9 mouse cellular contexts compared by ENCODE assay signal in genomic region chr16:18383045-18383726, GRCm38 (mm10). TPM values are rescaled to one million over a fixed set of nuclear protein-coding genes. Genes with fewer than 3 reads are reported as not detected.
DNase-seq lines count a peak whose midpoint lies in the region; ATAC-seq and TF ChIP-seq lines count a peak whose summit lies in the region.
"Had no signal": no experiment of that assay in that cellular context is flagged by ENCODE, and none has a peak within 500 bp of the region (broad histone marks: within the 10 kb centered on the region; RNA-seq: fewer than 3 reads in every experiment).

No protein-coding gene starts in this region.

- H3K4me3 ChIP-seq in forebrain, embryonic 12.5 days (replicated peaks): no peak overlapping the region
- no peak overlapping the region for H3K4me3 ChIP-seq in forebrain, embryonic 11.5 days (ENCODE audit: low read depth, low read length)
- no peak overlapping the region for H3K4me3 ChIP-seq in midbrain, embryonic 16.5 days (ENCODE audit: low read depth, low read length)
- H3K4me3 ChIP-seq in midbrain, embryonic 11.5 days (ENCODE audit: low read depth, low read length): no peak overlapping the region
- H3K4me3 ChIP-seq in liver, postnatal 0 days (ENCODE audit: low read depth, low read length): no peak overlapping the region

- ATAC-seq in forebrain, embryonic 12.5 days (ENCODE audit: low FRiP score): no peak
- no peak for ATAC-seq in forebrain, embryonic 11.5 days (replicated peaks; ENCODE audit: low FRiP score)
- no peak for ATAC-seq in midbrain, embryonic 16.5 days
- ATAC-seq in midbrain, embryonic 11.5 days (ENCODE audit: low FRiP score): no peak
- ATAC-seq in liver, postnatal 0 days: peak; percentile 59
- ATAC-seq in megakaryocyte progenitor cell, adult 5-6 weeks (replicated peaks; ENCODE audit: poor library complexity): no peak

- WGBS in forebrain, embryonic 12.5 days: 80% methylated on average over 9 of the region's 9 CpGs
- 81% methylated on average over 9 of the region's 9 CpGs for WGBS in forebrain, embryonic 11.5 days
- WGBS in midbrain, embryonic 16.5 days: 74% methylated on average over 9 of the region's 9 CpGs
- WGBS in midbrain, embryonic 11.5 days: 80% methylated on average over 9 of the region's 9 CpGs
- WGBS in liver, postnatal 0 days (ENCODE audit: insufficient replicate concordance): 61% methylated on average over 9 of the region's 9 CpGs

- H3K27me3 ChIP-seq in forebrain, embryonic 12.5 days: no peaks in the 10 kb centered on the region
- no peaks in the 10 kb centered on the region for H3K27me3 ChIP-seq in forebrain, embryonic 11.5 days (ENCODE audit: control insufficient read depth, insufficient read depth, low read length)
- no peaks in the 10 kb centered on the region for H3K27me3 ChIP-seq in midbrain, embryonic 16.5 days (ENCODE audit: control insufficient read depth, insufficient read depth, low read depth, low read length)
- no peaks in the 10 kb centered on the region for H3K27me3 ChIP-seq in midbrain, embryonic 11.5 days (ENCODE audit: control insufficient read depth, insufficient read depth, low read length)
- H3K27me3 ChIP-seq in liver, postnatal 0 days (ENCODE audit: insufficient read depth, low read length): no peaks in the 10 kb centered on the region

- peak overlapping the region; percentile 38; the same call in 1 of the 2 replicates for H3K27ac ChIP-seq in forebrain, embryonic 12.5 days
- H3K27ac ChIP-seq in forebrain, embryonic 11.5 days (ENCODE audit: low read depth, low read length): no peak overlapping the region
- 0 out of 2 replicates have a peak overlapping the region, but pooled peaks have one; percentile 6 for H3K27ac ChIP-seq in midbrain, embryonic 16.5 days (ENCODE audit: low read length)
- no peak overlapping the region for H3K27ac ChIP-seq in midbrain, embryonic 11.5 days (ENCODE audit: low read depth, low read length)
- H3K27ac ChIP-seq in liver, postnatal 0 days (ENCODE audit: low read depth): peak overlapping the region; percentile 53; the same call in 1 of the 2 replicates
- H3K27ac ChIP-seq: liver, embryonic 14.5 days had no signal

- H3K36me3 ChIP-seq in forebrain, embryonic 12.5 days (replicated peaks): no peaks in the 10 kb centered on the region
- no peaks in the 10 kb centered on the region; the same call in 1 of the 2 replicates for H3K36me3 ChIP-seq in forebrain, embryonic 11.5 days (ENCODE audit: control insufficient read depth, insufficient read depth, low read length)
- no peaks in the 10 kb centered on the region for H3K36me3 ChIP-seq in midbrain, embryonic 16.5 days (ENCODE audit: control insufficient read depth, insufficient read depth, low read length)
- no peaks in the 10 kb centered on the region for H3K36me3 ChIP-seq in midbrain, embryonic 11.5 days (ENCODE audit: control insufficient read depth, insufficient read depth, low read length)
- H3K36me3 ChIP-seq in liver, postnatal 0 days (replicated peaks; ENCODE audit: insufficient read depth, low read length): no peaks in the 10 kb centered on the region

- H3K4me2 ChIP-seq in forebrain, embryonic 12.5 days: no peak overlapping the region
- no peak overlapping the region for H3K4me2 ChIP-seq in forebrain, embryonic 11.5 days (ENCODE audit: low read depth, low read length, severe bottlenecking)
- no peak overlapping the region for H3K4me2 ChIP-seq in midbrain, embryonic 16.5 days (ENCODE audit: low read length)
- H3K4me2 ChIP-seq in midbrain, embryonic 11.5 days: no peak overlapping the region
- no peak overlapping the region for H3K4me2 ChIP-seq in liver, postnatal 0 days (ENCODE audit: low read depth, low read length)

- TF ChIP-seq EP300 in liver, postnatal 0 days (IDR thresholded peaks at IDR 0.05; ENCODE audit: low read depth): no peak

- H3K4me1 ChIP-seq in forebrain, embryonic 12.5 days: peaks cover 87% of the 10 kb centered on the region
- H3K4me1 ChIP-seq in forebrain, embryonic 11.5 days (replicated peaks; ENCODE audit: control insufficient read depth, insufficient read depth, low read length): peaks cover 59% of the 10 kb centered on the region
- H3K4me1 ChIP-seq in midbrain, embryonic 16.5 days (ENCODE audit: control insufficient read depth, insufficient read depth, low read length): peaks cover 32% of the 10 kb centered on the region
- H3K4me1 ChIP-seq in midbrain, embryonic 11.5 days (ENCODE audit: control insufficient read depth, insufficient read depth, low read length): peaks cover 72% of the 10 kb centered on the region
- H3K4me1 ChIP-seq in liver, postnatal 0 days (ENCODE audit: insufficient read depth): peaks cover 8% of the 10 kb centered on the region

- DNase-seq in forebrain, embryonic 11.5 days (ENCODE audit: low spot score): no peak
- no peak for DNase-seq in midbrain, embryonic 11.5 days (ENCODE audit: low spot score, missing footprints)
- peak; percentile 53 for DNase-seq in heart, adult 8-10 months (ENCODE audit: low spot score)
- DNase-seq in liver, postnatal 0 days: no peak
- no peak for DNase-seq in spleen, adult 18-20 months

- no peak overlapping the region for H3K9ac ChIP-seq in forebrain, embryonic 12.5 days
- H3K9ac ChIP-seq in forebrain, embryonic 11.5 days (ENCODE audit: low read length): no peak overlapping the region
- no peak overlapping the region for H3K9ac ChIP-seq in midbrain, embryonic 16.5 days (ENCODE audit: low read depth, low read length)
- no peak overlapping the region for H3K9ac ChIP-seq in midbrain, embryonic 11.5 days (ENCODE audit: low read length)
- no peak overlapping the region for H3K9ac ChIP-seq in liver, postnatal 0 days (replicated peaks)
- H3K9ac ChIP-seq: liver, embryonic 14.5 days had no signal

- no peak for TF ChIP-seq CTCF in liver, postnatal 0 days (IDR thresholded peaks at IDR 0.05; ENCODE audit: low read depth)

- no peaks in the 10 kb centered on the region for H3K9me3 ChIP-seq in forebrain, embryonic 12.5 days
- no peaks in the 10 kb centered on the region for H3K9me3 ChIP-seq in forebrain, embryonic 11.5 days (ENCODE audit: control insufficient read depth, low read length)
- H3K9me3 ChIP-seq in midbrain, embryonic 16.5 days (replicated peaks; ENCODE audit: control insufficient read depth, low read length, poor library complexity, severe bottlenecking): no peaks in the 10 kb centered on the region
- no peaks in the 10 kb centered on the region for H3K9me3 ChIP-seq in midbrain, embryonic 11.5 days (ENCODE audit: control insufficient read depth, low read length)
- no peaks in the 10 kb centered on the region for H3K9me3 ChIP-seq in liver, postnatal 0 days (ENCODE audit: low read length)

RNA-seq across cellular contexts. Expression of gene Arvcf, which starts 35.2 kb away (rescaled TPM):
- 115 and 126 TPM in 2 replicates for polyA plus RNA-seq in forebrain, embryonic 12.5 days (2016; fragmentation: Nextera tagmentation; extraction: Ambion mirVana)
- polyA plus RNA-seq in forebrain, embryonic 11.5 days (2014; fragmentation: Nextera tagmentation; extraction: Ambion mirVana): 99.4 and 103 TPM in 2 replicates
- 77.1 and 80.2 TPM in 2 replicates for polyA plus RNA-seq in midbrain, embryonic 16.5 days (2015; fragmentation: Nextera tagmentation; extraction: Ambion mirVana)
- polyA plus RNA-seq in midbrain, embryonic 11.5 days (2014; fragmentation: Nextera tagmentation; extraction: Ambion mirVana): 66.9 and 71.0 TPM in 2 replicates
- total RNA-seq in heart, adult 8-10 months (2022): 10 to 100 TPM; 12.6 to 20.0 (median 16.2) TPM
- polyA plus RNA-seq in liver, postnatal 0 days (2015; fragmentation: Nextera tagmentation; extraction: Ambion mirVana): 7.0 and 9.7 TPM in 2 replicates
- 0.20 and 1.2 TPM in 2 replicates for total RNA-seq in megakaryocyte progenitor cell, adult 5-6 weeks (2015)
- total RNA-seq in megakaryocyte progenitor cell, adult 5-6 weeks (2017): 0.83 and 7.9 TPM in 2 replicates

RNA-seq across cellular contexts. Expression of gene Tango2, which starts 35.3 kb away (rescaled TPM):
- polyA plus RNA-seq in forebrain, embryonic 12.5 days (2016; fragmentation: Nextera tagmentation; extraction: Ambion mirVana): 40.7 and 41.5 TPM in 2 replicates
- 39.1 and 40.4 TPM in 2 replicates for polyA plus RNA-seq in forebrain, embryonic 11.5 days (2014; fragmentation: Nextera tagmentation; extraction: Ambion mirVana)
- 78.7 and 82.5 TPM in 2 replicates for polyA plus RNA-seq in midbrain, embryonic 16.5 days (2015; fragmentation: Nextera tagmentation; extraction: Ambion mirVana)
- polyA plus RNA-seq in midbrain, embryonic 11.5 days (2014; fragmentation: Nextera tagmentation; extraction: Ambion mirVana): 38.9 and 39.2 TPM in 2 replicates
- total RNA-seq in heart, adult 8-10 months (2022): 100 to 1,000 TPM; 184 to 210 (median 190) TPM
- polyA plus RNA-seq in liver, postnatal 0 days (2015; fragmentation: Nextera tagmentation; extraction: Ambion mirVana): 54.1 and 61.1 TPM in 2 replicates
- 20.5 and 21.7 TPM in 2 replicates for total RNA-seq in megakaryocyte progenitor cell, adult 5-6 weeks (2015)
- total RNA-seq in megakaryocyte progenitor cell, adult 5-6 weeks (2017): 7.6 and 8.6 TPM in 2 replicates

RNA-seq across cellular contexts. Expression of gene Txnrd2, which starts 43.0 kb away (rescaled TPM):
- 23.3 and 23.7 TPM in 2 replicates for polyA plus RNA-seq in forebrain, embryonic 12.5 days (2016; fragmentation: Nextera tagmentation; extraction: Ambion mirVana)
- polyA plus RNA-seq in forebrain, embryonic 11.5 days (2014; fragmentation: Nextera tagmentation; extraction: Ambion mirVana): 24.8 and 26.7 TPM in 2 replicates
- polyA plus RNA-seq in midbrain, embryonic 16.5 days (2015; fragmentation: Nextera tagmentation; extraction: Ambion mirVana): 36.6 and 37.0 TPM in 2 replicates
- polyA plus RNA-seq in midbrain, embryonic 11.5 days (2014; fragmentation: Nextera tagmentation; extraction: Ambion mirVana): 21.0 and 22.7 TPM in 2 replicates
- total RNA-seq in heart, adult 8-10 months (2022): 10 to 100 TPM; 37.0 to 49.9 (median 42.1) TPM
- 51.2 and 53.3 TPM in 2 replicates for polyA plus RNA-seq in liver, postnatal 0 days (2015; fragmentation: Nextera tagmentation; extraction: Ambion mirVana)
- total RNA-seq in megakaryocyte progenitor cell, adult 5-6 weeks (2015): 14.3 and 23.0 TPM in 2 replicates
- total RNA-seq in megakaryocyte progenitor cell, adult 5-6 weeks (2017): 12.5 and 20.6 TPM in 2 replicates

RNA-seq across cellular contexts. Expression of gene Comt, which starts 43.5 kb away (rescaled TPM):
- polyA plus RNA-seq in forebrain, embryonic 12.5 days (2016; fragmentation: Nextera tagmentation; extraction: Ambion mirVana): 53.5 and 54.2 TPM in 2 replicates
- 53.6 and 55.2 TPM in 2 replicates for polyA plus RNA-seq in forebrain, embryonic 11.5 days (2014; fragmentation: Nextera tagmentation; extraction: Ambion mirVana)
- 96.6 and 112 TPM in 2 replicates for polyA plus RNA-seq in midbrain, embryonic 16.5 days (2015; fragmentation: Nextera tagmentation; extraction: Ambion mirVana)
- polyA plus RNA-seq in midbrain, embryonic 11.5 days (2014; fragmentation: Nextera tagmentation; extraction: Ambion mirVana): 50.8 and 52.5 TPM in 2 replicates
- total RNA-seq in heart, adult 8-10 months (2022): 100 to 1,000 TPM; 146 to 174 (median 157) TPM
- polyA plus RNA-seq in liver, postnatal 0 days (2015; fragmentation: Nextera tagmentation; extraction: Ambion mirVana): 100 and 125 TPM in 2 replicates
- total RNA-seq in megakaryocyte progenitor cell, adult 5-6 weeks (2015): 42.8 and 55.1 TPM in 2 replicates
- 42.3 and 47.1 TPM in 2 replicates for total RNA-seq in megakaryocyte progenitor cell, adult 5-6 weeks (2017)

Comparison
In these comparisons a context has a peak if more than half of its experiments do, and no peak if none do; other contexts are left out.
1. H3K27ac ChIP-seq: peak in forebrain, embryonic 12.5 days (single experiment), midbrain, embryonic 16.5 days (single experiment) and liver, postnatal 0 days (single experiment); none in forebrain, embryonic 11.5 days (single experiment) and midbrain, embryonic 11.5 days (single experiment).